Mouse (Mus musculus): ENCODE results near the gene Gatad2b.
"Not testable (repeated sequence)": the region's sequence is repeated elsewhere in the genome, so short reads cannot be mapped to it uniquely, and the experiment has no call there.

Gene Gatad2b

GRCm38 (mm10) chr3:90292345-90293275 lies at the start of gene Gatad2b:
Gene Gatad2b (plus strand): TSS chr3:90293178.
- peak; percentile 99 for DNase-seq (ENCODE audit: low spot score)

- no peak for DNase-seq (ENCODE audit: low spot score)
Measured at GRCm38 (mm10) chr3:90245406-90245805, 47.6 kb upstream of the Gatad2b start.

GRCm38 (mm10) chr3:90247630-90247959 lies 45.4 kb upstream of the Gatad2b start:
- no peak for DNase-seq (ENCODE audit: low spot score)

- DNase-seq (ENCODE audit: low spot score), result peak; percentile 83
Measured at GRCm38 (mm10) chr3:90247960-90248745, 44.8 kb upstream of the Gatad2b start, which contains the start of gene Slc39a1. Gene Slc39a1 (plus strand): TSS chr3:90248172.

- DNase-seq (ENCODE audit: low spot score), result peak; percentile 20
Measured at GRCm38 (mm10) chr3:90248746-90249100, 44.3 kb upstream of the Gatad2b start.

GRCm38 (mm10) chr3:90250791-90251190 lies 42.2 kb upstream of the Gatad2b start:
- DNase-seq (ENCODE audit: low spot score), result no peak

- not testable (repeated sequence) for DNase-seq (ENCODE audit: low spot score)
Measured at GRCm38 (mm10) chr3:90251731-90252226, 41.2 kb upstream of the Gatad2b start.

- DNase-seq (ENCODE audit: low spot score), result not testable (repeated sequence)
Measured at GRCm38 (mm10) chr3:90252659-90253058, 40.3 kb upstream of the Gatad2b start.

- not testable (repeated sequence) for DNase-seq (ENCODE audit: low spot score)
Measured at GRCm38 (mm10) chr3:90253174-90253573, 39.8 kb upstream of the Gatad2b start.

GRCm38 (mm10) chr3:90253653-90254418 lies 39.1 kb upstream of the Gatad2b start, which contains the start of gene Crtc2:
Gene Crtc2 (plus strand): TSS chr3:90254163.
- DNase-seq (ENCODE audit: low spot score), result peak; percentile 89

- DNase-seq (ENCODE audit: low spot score), result peak; percentile 15
Measured at GRCm38 (mm10) chr3:90254419-90255193, 38.4 kb upstream of the Gatad2b start.

- DNase-seq (ENCODE audit: low spot score), result no peak
Measured at GRCm38 (mm10) chr3:90255194-90255565, 37.8 kb upstream of the Gatad2b start.

- DNase-seq (ENCODE audit: low spot score), result no peak
Measured at GRCm38 (mm10) chr3:90255784-90256353, 37.1 kb upstream of the Gatad2b start.

GRCm38 (mm10) chr3:90256731-90257530 lies 36.0 kb upstream of the Gatad2b start:
- no peak for DNase-seq (ENCODE audit: low spot score)

GRCm38 (mm10) chr3:90258521-90258920 lies 34.5 kb upstream of the Gatad2b start:
- DNase-seq (ENCODE audit: low spot score), result no peak

- DNase-seq (ENCODE audit: low spot score), result no peak
Measured at GRCm38 (mm10) chr3:90263121-90263771, 29.7 kb upstream of the Gatad2b start.

GRCm38 (mm10) chr3:90264687-90265033 lies 28.3 kb upstream of the Gatad2b start:
- DNase-seq (ENCODE audit: low spot score), result no peak

GRCm38 (mm10) chr3:90265034-90265931 lies 27.7 kb upstream of the Gatad2b start, which contains the start of gene Dennd4b:
Gene Dennd4b (plus strand): TSS chr3:90265185.
- DNase-seq (ENCODE audit: low spot score), result peak; percentile 84
